ENCODE assay signal across 22 mouse cellular contexts in genomic region chr2:166432531-166432930, GRCm38 (mm10).
DNase-seq lines count a peak whose midpoint lies in the region; ATAC-seq and TF ChIP-seq lines count a peak whose summit lies in the region.
"Had no signal": no experiment of that assay in that cellular context is flagged by ENCODE, and none has a peak within 500 bp of the region (broad histone marks: within the 10 kb centered on the region; RNA-seq: fewer than 3 reads in every experiment).

No protein-coding gene starts in this region.

- H3K27ac ChIP-seq in cerebellum, adult 2 months (ENCODE audit: insufficient read depth, low read length) = no peak overlapping the region
- H3K27ac ChIP-seq in heart, embryonic 13.5 days (replicated peaks) = no peak overlapping the region
- H3K27ac ChIP-seq in left cerebral cortex, adult 2 months = peak overlapping the region; percentile 40
- peak overlapping the region; percentile 54; the same call in 1 of the 2 replicates for H3K27ac ChIP-seq in limb, embryonic 15.5 days
- H3K27ac ChIP-seq: forebrain, embryonic 12.5 days; heart, adult 2 months; neural tube, embryonic 13.5 days had no signal

- TF ChIP-seq POLR2A in cerebellum, adult 2 months (IDR thresholded peaks at IDR 0.05; ENCODE audit: borderline replicate concordance, insufficient read depth, low read length) = no peak

- peak; percentile 51 to 62 for DNase-seq in cerebellum, postnatal 10 days
- DNase-seq in cerebellum, adult 2 months = no peak
- DNase-seq in heart, adult 11 months = no peak
- no peak for DNase-seq in left cerebral cortex, adult 2 months (ENCODE audit: extremely low spot score in 1 of 2, low spot score in 2 of 2)
- DNase-seq in left cerebral cortex, adult 8-10 months (ENCODE audit: low spot score in 2 of 2) = no peak
- DNase-seq in adrenal gland, postnatal 25 days = no peak
- DNase-seq: adrenal gland, postnatal 10 days; cerebellum, adult 9-10 months; gastrocnemius, postnatal 25 days; heart, adult 2 months; kidney, adult 8-10 months; kidney, postnatal 10 days; lung, postnatal 4 days; retina, postnatal 1 day; thymus, postnatal 14 days had no signal

- no peaks in the 10 kb centered on the region for H3K27me3 ChIP-seq in cerebellum, adult 2 months (ENCODE audit: control insufficient read depth, insufficient read depth, low read length)
- no peaks in the 10 kb centered on the region for H3K27me3 ChIP-seq in heart, embryonic 13.5 days (replicated peaks)
- H3K27me3 ChIP-seq in limb, embryonic 15.5 days = no peaks in the 10 kb centered on the region
- H3K27me3 ChIP-seq: midbrain, embryonic 15.5 days had no signal

- no peak overlapping the region for H3K4me3 ChIP-seq in cerebellum, adult 2 months (replicated peaks; ENCODE audit: insufficient read depth, low read depth, low read length)
- H3K4me3 ChIP-seq in heart, embryonic 13.5 days = no peak overlapping the region
- H3K4me3 ChIP-seq in left cerebral cortex, adult 2 months = no peak overlapping the region
- H3K4me3 ChIP-seq in limb, embryonic 15.5 days = no peak overlapping the region
- H3K4me3 ChIP-seq: forebrain, embryonic 12.5 days; heart, adult 2 months; midbrain, embryonic 15.5 days; neural tube, embryonic 13.5 days had no signal

- peaks cover 8% of the 10 kb centered on the region for H3K4me1 ChIP-seq in cerebellum, adult 2 months (ENCODE audit: control insufficient read depth, insufficient read depth, low read length)
- H3K4me1 ChIP-seq in heart, embryonic 13.5 days = peaks cover 67% of the 10 kb centered on the region
- H3K4me1 ChIP-seq in limb, embryonic 15.5 days = peaks cover 45% of the 10 kb centered on the region

- H3K36me3 ChIP-seq in heart, embryonic 13.5 days = no peaks in the 10 kb centered on the region
- no peaks in the 10 kb centered on the region for H3K36me3 ChIP-seq in limb, embryonic 15.5 days
- H3K36me3 ChIP-seq: forebrain, embryonic 12.5 days; midbrain, embryonic 15.5 days; neural tube, embryonic 13.5 days had no signal

- 21% methylated on average over 8 of the region's 8 CpGs for WGBS in cerebellum, adult 2 months
- 75% methylated on average over 8 of the region's 8 CpGs for WGBS in heart, embryonic 13.5 days
- 60% methylated on average over 8 of the region's 8 CpGs for WGBS in limb, embryonic 15.5 days

- no peak for ATAC-seq in heart, embryonic 13.5 days (ENCODE audit: extremely low read depth, insufficient number of reproducible peaks, low FRiP score, low TSS enrichment)
- ATAC-seq in limb, embryonic 15.5 days (ENCODE audit: insufficient number of reproducible peaks, low FRiP score, low TSS enrichment, low read depth) = no peak
- ATAC-seq: activated CD4-positive, CD25-positive, alpha-beta regulatory T cell, adult 4 months; inflammation-experienced regulatory T-cells, adult 6 months had no signal

- intact Hi-C loops in left cerebral cortex, adult 2 months (cut with DNase I) = loop anchor here (2.0 to 5.0 kb wide), 6 partner anchors 16 to 325 kb away; no protein-coding TSS in a partner anchor

- H3K9ac ChIP-seq in heart, embryonic 13.5 days = peak overlapping the region; percentile 40; the same call in 1 of the 2 replicates
- H3K9ac ChIP-seq in limb, embryonic 15.5 days = no peak overlapping the region
- H3K9ac ChIP-seq: forebrain, embryonic 12.5 days; midbrain, embryonic 15.5 days; neural tube, embryonic 13.5 days had no signal

- no peaks in the 10 kb centered on the region for H3K9me3 ChIP-seq in heart, embryonic 13.5 days
- no peaks in the 10 kb centered on the region for H3K9me3 ChIP-seq in limb, embryonic 15.5 days
- H3K9me3 ChIP-seq: forebrain, embryonic 12.5 days; midbrain, embryonic 15.5 days; neural tube, embryonic 13.5 days had no signal

- TF ChIP-seq CTCF in cerebellum, adult 2 months (IDR thresholded peaks at IDR 0.05; ENCODE audit: borderline replicate concordance, insufficient read depth, low read depth, low read length) = no peak
- TF ChIP-seq CTCF in left cerebral cortex, adult 2 months (IDR thresholded peaks at IDR 0.05) = no peak

- no peak overlapping the region for H3K4me2 ChIP-seq in heart, embryonic 13.5 days
- no peak overlapping the region for H3K4me2 ChIP-seq in limb, embryonic 15.5 days
- H3K4me2 ChIP-seq: forebrain, embryonic 12.5 days; midbrain, embryonic 15.5 days; neural tube, embryonic 13.5 days had no signal

Comparison
In these comparisons a context has a peak if more than half of its experiments do, and no peak if none do; other contexts are left out.
1. DNase-seq: peak in cerebellum, postnatal 10 days (2 of 2); none in cerebellum, adult 2 months (0 of 2), heart, adult 11 months (single experiment), left cerebral cortex, adult 2 months (0 of 2), left cerebral cortex, adult 8-10 months (0 of 2) and adrenal gland, postnatal 25 days (single experiment).
2. H3K27ac ChIP-seq: peak in left cerebral cortex, adult 2 months (single experiment) and limb, embryonic 15.5 days (single experiment); none in cerebellum, adult 2 months (single experiment) and heart, embryonic 13.5 days (single experiment).